Mouse (Mus musculus): ENCODE data around the gene Eef2. TPM values are rescaled to one million over a fixed set of nuclear protein-coding genes. Genes with fewer than 3 reads are reported as not detected.
A peak's percentile ranks its signal among the peaks of the same experiment; 100 is the strongest.
"Not testable (repeated sequence)": the region's sequence is repeated elsewhere in the genome, so short reads cannot be mapped to it uniquely, and the experiment has no call there.

Gene Eef2
- polyA plus RNA-seq, 1 experiment from 2014 or later = 564 TPM

DNA sequence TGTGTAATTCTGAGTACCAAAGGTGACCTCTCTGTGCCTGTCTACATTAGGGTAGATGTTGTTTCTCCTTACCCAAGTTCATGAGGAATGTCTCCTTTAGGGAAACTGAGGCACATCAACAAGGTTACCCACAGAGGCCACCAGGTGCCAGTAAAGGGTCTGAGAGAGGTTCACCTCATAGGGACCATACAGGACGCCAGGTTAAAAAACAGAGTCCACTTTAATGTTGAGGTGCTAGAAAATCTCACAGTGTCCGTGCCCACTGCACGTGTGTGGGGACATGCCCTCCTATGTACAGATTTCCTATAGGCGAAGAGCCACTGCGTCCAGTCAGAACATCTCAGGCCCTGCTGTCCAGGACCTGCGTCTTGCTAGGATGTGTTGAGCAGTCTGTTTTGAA is 22.6 kb downstream of the Eef2 start:
- H3K4me1 ChIP-seq = peaks cover 12% of the 10 kb centered on the region
- no peak for DNase-seq (ENCODE audit: low spot score)
- H3K36me3 ChIP-seq (replicated peaks) = no peaks in the 10 kb centered on the region
- no peaks in the 10 kb centered on the region for H3K9me3 ChIP-seq
- H3K4me3 ChIP-seq = no peak overlapping the region
- 84% methylated on average over 6 of the region's 6 CpGs for WGBS
- peaks cover 63% of the 10 kb centered on the region for H3K27me3 ChIP-seq (replicated peaks; ENCODE audit: low read depth, poor library complexity, severe bottlenecking)
- no peak overlapping the region for H3K27ac ChIP-seq (replicated peaks)

DNA sequence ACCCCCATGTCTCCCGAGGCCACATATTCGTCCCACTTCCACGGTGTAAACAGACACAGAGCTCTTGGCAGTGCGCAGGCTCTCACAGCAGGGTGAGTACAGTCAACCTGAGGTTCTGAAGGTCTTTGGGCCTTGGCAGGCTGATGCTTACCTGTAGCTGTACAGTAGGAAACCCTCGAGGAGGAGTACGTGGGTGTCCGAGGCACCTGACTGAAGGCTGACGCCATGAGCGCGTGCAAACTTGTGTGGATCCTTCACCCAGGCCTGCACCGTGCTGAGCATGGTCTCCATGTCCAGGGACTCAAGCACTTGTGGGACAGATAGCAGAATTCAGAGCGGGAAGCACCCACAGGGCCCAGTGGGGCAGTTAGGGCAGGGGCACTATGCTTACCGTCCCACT is 23.7 kb downstream of the Eef2 start:
- H3K4me1 ChIP-seq = peaks cover 4% of the 10 kb centered on the region; the same call in 1 of the 2 replicates
- H3K36me3 ChIP-seq (replicated peaks) = no peaks in the 10 kb centered on the region
- DNase-seq (ENCODE audit: low spot score) = no peak
- H3K9me3 ChIP-seq = no peaks in the 10 kb centered on the region
- no peak overlapping the region for H3K4me3 ChIP-seq
- no peak overlapping the region for H3K27ac ChIP-seq (replicated peaks)
- 86% methylated on average over 13 of the region's 13 CpGs for WGBS
- peaks cover 57% of the 10 kb centered on the region for H3K27me3 ChIP-seq (replicated peaks; ENCODE audit: low read depth, poor library complexity, severe bottlenecking)

DNA sequence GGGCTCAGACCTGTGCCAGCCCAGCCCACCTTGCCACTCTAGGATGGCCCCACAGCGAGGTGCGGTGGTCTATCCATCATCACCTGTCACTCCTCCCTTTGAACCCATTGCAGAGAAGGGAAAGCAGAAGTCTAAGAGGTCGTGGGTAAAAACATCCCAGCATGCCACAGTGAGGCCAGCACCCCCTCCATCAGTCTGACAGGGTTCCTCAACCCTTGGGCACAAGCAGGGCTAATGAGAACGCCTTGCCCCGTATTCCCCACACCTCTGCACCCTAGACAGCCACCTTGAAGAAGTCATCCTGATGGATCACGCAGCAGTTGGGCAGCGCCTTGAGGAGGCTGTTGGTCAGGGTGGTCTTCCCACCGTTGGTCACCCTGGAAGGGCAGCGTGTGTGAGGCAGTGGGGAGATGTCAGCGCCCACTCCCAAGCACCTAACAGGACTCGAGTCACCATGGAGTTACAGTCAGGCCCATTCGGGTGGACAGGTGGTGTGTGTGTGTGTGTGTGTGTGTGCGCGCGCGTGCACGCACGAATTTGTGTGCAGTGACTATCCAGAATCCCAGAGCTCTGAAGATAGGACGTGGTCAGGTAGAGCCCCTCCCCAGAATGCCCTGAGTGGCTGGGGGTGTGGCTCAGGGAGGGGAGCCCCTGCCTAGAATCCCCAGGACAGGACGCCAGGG is 24.3 kb downstream of the Eef2 start:
- no peak overlapping the region for H3K4me3 ChIP-seq
- DNase-seq (ENCODE audit: low spot score) = no peak
- no peak overlapping the region for H3K27ac ChIP-seq (replicated peaks)
- 80% methylated on average over 20 of the region's 20 CpGs for WGBS
- H3K9me3 ChIP-seq = no peaks in the 10 kb centered on the region
- H3K36me3 ChIP-seq (replicated peaks) = no peaks in the 10 kb centered on the region
- H3K27me3 ChIP-seq (replicated peaks; ENCODE audit: low read depth, poor library complexity, severe bottlenecking) = peaks cover 51% of the 10 kb centered on the region
- H3K4me1 ChIP-seq = peaks cover 4% of the 10 kb centered on the region; the same call in 1 of the 2 replicates

DNA sequence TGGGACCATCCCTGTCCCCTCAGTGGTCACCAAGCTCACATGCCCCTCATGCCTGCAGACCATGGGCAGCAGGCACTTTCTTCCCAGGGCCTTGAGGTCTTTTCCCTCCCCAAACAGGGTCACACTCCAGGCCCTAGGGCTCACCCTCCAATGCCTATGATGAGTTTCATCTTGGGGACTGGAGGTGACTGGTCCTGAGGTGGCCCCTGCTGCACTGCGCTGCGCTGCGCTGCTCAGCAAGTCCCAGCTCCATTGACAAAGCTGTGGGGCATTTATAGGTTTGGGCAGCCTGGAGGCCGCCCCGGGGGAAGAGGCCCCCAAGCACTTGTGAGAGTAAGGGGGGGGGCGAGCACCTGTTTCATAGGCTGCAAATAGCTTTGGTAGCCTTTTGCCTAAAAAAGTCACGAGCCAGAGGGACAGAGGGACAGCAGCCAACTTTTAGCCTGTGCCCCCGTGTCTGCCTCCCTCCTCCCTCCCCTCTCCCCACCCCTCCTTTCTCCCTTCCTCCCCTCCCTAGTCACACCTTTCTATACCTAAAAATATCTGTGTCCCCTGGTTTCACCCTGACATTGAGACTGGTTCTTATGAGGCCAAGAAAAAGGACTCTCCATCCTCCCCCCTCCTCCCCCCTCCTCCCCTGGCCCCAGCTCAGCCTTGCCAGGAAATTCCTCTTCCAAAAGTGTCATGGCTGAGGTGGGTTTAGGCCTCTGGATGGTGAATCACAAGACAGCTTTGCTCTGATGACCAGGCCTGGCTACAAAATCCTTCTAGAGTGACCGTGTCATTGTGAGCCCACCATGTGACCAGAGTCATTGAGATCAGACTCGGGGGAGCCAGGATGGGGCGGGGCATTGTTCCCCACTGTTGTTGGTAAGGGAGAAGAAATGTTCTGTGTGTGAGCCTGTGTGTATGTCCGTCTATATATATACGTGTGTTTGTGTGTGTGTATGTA is 25.7 kb downstream of the Eef2 start, which contains the start of gene Nmrk2:
TSS of gene Nmrk2 (minus strand) at position 245 of the 952 bp plus-strand sequence.
- 63% methylated on average over 13 of the region's 13 CpGs for WGBS
- no peak for DNase-seq (ENCODE audit: low spot score)
- Histone ChIP-seq H3K9me3 (no peaks in the 10 kb centered on the region), H3K4me3 (no peak within 1 kb of the TSS), H3K4me1 (peaks cover 4% of the 10 kb centered on the region; the same call in 1 of the 2 replicates), H3K36me3 (replicated peaks) (no peaks in the 10 kb centered on the region), H3K27me3 (replicated peaks; ENCODE audit: low read depth, poor library complexity, severe bottlenecking) (peaks cover 38% of the 10 kb centered on the region), H3K27ac (replicated peaks) (no peak within 1 kb of the TSS)

DNA sequence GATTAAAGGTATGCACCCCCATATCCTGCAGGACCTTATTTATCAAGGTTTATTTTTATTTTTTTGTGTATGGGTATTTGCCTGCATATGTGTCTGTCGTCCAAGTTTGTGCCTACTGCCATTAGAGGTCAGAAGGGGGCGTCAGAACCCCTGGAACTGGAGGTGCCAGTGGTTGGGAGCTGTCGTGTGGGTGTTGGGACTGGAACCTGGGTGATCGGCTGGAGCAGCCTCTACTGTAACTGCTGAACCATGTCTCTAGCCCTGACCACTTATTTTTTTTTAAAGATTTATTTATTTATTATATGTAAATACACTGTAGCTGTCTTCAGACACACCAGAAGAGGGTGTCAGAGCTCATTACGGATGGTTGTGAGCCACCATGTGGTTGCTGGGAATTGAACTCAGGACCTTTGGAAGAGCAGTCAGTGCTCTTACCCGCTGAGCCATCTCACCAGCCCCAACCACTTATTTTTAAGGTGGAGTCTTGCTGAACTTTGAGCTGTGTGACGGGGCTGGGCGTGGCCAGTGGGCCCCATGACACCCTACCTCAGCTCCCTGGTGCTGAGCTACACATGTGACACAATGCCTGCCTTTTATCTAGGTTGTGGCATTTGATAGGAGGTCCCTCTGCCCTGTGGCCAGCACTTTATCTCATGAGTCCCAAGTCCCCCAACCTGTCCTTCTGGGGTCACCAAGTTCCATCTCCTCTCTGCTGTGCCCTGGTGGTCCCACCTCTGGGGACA is 26.7 kb downstream of the Eef2 start:
- Histone ChIP-seq H3K27ac (replicated peaks) (no peak overlapping the region), H3K36me3 (replicated peaks) (no peaks in the 10 kb centered on the region), H3K4me1 (peaks cover 4% of the 10 kb centered on the region; the same call in 1 of the 2 replicates), H3K4me3 (no peak overlapping the region), H3K27me3 (replicated peaks; ENCODE audit: low read depth, poor library complexity, severe bottlenecking) (peaks cover 31% of the 10 kb centered on the region), H3K9me3 (no peaks in the 10 kb centered on the region)
- 68% methylated on average over 8 of the region's 8 CpGs for WGBS
- no peak for DNase-seq (ENCODE audit: low spot score)

DNA sequence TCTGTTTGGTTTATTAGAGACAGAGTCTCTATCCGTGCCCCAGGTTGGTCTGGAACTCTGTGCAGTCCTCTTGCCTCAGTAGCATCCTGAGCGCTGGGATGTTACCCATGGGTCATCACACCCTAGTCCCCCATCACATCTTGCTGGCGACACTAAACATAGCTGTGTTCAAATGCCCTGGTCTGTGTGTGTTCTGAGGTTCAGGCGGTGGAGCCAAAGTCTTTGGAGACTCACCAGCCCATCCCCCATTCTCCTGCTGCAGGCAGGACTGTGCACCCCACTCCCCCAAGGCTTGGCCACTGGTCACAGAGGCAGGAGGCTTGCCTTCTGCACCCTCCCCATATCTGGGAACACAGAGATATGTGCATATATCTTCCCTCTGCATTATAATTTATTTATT is 27.7 kb downstream of the Eef2 start:
- Histone ChIP-seq H3K36me3 (replicated peaks) (no peaks in the 10 kb centered on the region), H3K4me1 (peaks cover 4% of the 10 kb centered on the region; the same call in 1 of the 2 replicates)
- 72% methylated on average over 4 of the region's 4 CpGs for WGBS

DNA sequence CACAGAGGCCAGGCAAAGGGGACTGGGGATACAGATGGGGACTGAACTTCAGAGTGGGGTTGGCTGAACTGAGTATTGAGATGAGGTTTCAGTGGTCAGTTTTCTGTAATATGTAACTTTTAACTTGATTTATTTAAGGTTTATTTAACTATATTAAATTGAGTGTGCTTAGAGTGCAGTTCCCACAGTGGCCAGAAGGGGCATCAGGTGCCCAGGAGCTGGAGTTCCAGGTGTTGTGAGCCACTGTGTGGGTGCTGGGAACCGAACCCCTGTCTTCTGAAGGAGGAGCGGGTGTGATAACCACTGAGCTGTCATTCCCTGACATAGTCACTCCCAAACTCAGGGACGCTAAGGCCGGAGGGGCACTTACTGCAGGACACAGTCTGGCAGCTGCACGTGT is 33.7 kb downstream of the Eef2 start:
- Histone ChIP-seq H3K27me3 (replicated peaks; ENCODE audit: low read depth, poor library complexity, severe bottlenecking) (no peaks in the 10 kb centered on the region; the same call in 1 of the 2 replicates), H3K4me1 (no peaks in the 10 kb centered on the region), H3K4me3 (no peak overlapping the region), H3K27ac (replicated peaks) (no peak overlapping the region), H3K9me3 (peaks cover 17% of the 10 kb centered on the region; the same call in 1 of the 2 replicates), H3K36me3 (replicated peaks) (peaks cover 27% of the 10 kb centered on the region)
- WGBS = 93% methylated on average over 5 of the region's 5 CpGs
- DNase-seq (ENCODE audit: low spot score) = no peak

More for the DNA sequence above, 27.7 kb downstream of the Eef2 start:
- Histone ChIP-seq H3K27me3 (replicated peaks; ENCODE audit: low read depth, poor library complexity, severe bottlenecking) (peaks cover 25% of the 10 kb centered on the region), H3K4me3 (no peak overlapping the region), H3K9me3 (no peaks in the 10 kb centered on the region), H3K27ac (replicated peaks) (no peak overlapping the region)
- no peak for DNase-seq (ENCODE audit: low spot score)

DNA sequence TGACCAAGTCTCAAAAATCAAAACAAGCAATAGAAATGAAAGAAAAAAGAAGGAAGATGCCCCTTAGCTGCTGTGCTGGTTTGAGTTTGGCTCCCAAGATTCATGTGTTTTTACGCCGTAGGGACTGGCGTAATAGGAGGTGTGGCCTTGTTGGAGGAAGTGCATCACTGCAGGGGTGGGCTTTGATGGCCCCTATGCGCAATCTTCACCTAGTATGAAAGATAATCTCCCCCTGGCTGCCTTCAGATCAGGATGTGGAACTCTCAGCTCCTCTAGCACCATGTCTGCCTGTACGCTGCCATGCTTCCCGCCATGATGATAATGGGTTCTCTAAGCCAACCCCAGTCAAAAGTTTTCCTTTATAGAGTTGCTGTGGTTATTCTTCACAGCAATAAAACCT is 39.8 kb downstream of the Eef2 start:
- Histone ChIP-seq H3K27me3 (replicated peaks; ENCODE audit: low read depth, poor library complexity, severe bottlenecking) (0 out of 2 replicates have a peak, but pooled peaks cover 5% of the 10 kb centered on the region), H3K4me1 (peaks cover 5% of the 10 kb centered on the region), H3K36me3 (replicated peaks) (peaks cover 18% of the 10 kb centered on the region), H3K4me3 (no peak overlapping the region), H3K9me3 (0 out of 2 replicates have a peak, but pooled peaks cover 11% of the 10 kb centered on the region), H3K27ac (replicated peaks) (no peak overlapping the region)
- no peak for DNase-seq (ENCODE audit: low spot score)
- 88% methylated on average over 6 of the region's 6 CpGs for WGBS

DNA sequence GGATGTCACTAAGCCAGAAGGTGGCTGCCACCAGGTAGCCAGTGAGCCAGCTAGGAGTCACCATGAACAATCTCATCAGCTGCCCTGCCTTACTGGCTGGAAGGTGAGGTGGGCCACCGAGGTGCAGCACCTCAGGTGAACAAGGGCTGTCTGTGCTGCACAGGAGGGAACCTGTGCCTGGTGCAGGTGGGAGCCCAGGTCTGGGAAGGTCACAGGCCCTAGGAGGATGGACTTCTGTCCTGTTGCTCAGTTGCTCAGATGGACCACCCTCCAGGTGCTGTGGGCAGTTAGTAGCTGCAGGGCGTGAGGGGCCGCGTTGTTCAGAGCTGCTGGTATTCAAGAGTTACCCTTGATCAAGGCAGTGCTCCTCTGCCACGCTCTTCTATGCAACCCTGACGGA is 40.4 kb downstream of the Eef2 start:
- Histone ChIP-seq H3K27me3 (replicated peaks; ENCODE audit: low read depth, poor library complexity, severe bottlenecking) (0 out of 2 replicates have a peak, but pooled peaks cover 5% of the 10 kb centered on the region), H3K36me3 (replicated peaks) (peaks cover 14% of the 10 kb centered on the region), H3K9me3 (0 out of 2 replicates have a peak, but pooled peaks cover 10% of the 10 kb centered on the region), H3K4me3 (no peak overlapping the region), H3K4me1 (peaks cover 5% of the 10 kb centered on the region), H3K27ac (replicated peaks) (no peak overlapping the region)
- WGBS = 88% methylated on average over 6 of the region's 6 CpGs
- DNase-seq (ENCODE audit: low spot score) = no peak

DNA sequence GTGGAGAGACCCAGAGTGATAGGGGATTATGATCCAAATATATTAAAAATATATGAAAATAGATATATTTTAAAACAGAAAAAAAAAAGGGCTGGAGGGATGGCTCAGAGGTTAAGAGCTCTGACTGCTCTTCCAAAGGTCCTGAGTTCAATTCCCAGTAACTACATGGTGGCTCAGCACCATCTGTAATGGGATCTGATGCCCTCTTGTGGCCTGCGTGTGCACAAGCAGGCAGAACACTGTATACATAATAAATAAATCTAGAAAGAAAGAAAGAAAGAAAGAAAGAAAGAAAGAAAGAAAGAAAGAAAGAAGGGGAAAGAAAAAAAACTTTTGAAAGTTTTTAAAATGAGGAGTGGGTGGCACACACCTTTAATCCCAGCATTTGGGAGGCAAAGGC is 40.8 kb downstream of the Eef2 start:
- not testable (repeated sequence) for H3K9me3 ChIP-seq; DNase-seq (ENCODE audit: low spot score); H3K4me3 ChIP-seq; H3K27ac ChIP-seq (replicated peaks); H3K27me3 ChIP-seq (replicated peaks; ENCODE audit: low read depth, poor library complexity, severe bottlenecking); H3K36me3 ChIP-seq (replicated peaks); H3K4me1 ChIP-seq
- WGBS = 19% methylated on average over 1 of the region's 1 CpGs

DNA sequence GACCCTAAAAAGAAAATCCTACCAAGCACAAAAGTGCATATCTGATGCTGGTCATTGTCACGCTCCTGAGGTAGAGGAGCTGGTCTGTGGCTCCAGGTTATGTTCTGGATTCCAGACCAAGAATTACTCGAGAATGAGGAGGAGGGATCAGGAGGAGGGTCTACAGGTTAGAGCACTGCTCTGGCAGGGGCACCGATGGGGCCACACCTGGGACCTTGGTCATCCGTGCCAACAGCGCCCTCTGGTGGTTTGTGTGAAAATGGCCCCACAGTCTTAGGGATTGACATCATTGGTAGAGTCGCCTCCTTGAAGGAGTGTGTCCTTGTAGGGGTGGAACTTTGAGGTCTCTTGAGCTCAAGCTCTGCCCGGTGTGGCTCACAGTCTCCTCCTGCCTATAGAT is 41.5 kb downstream of the Eef2 start:
- H3K27me3 ChIP-seq (replicated peaks; ENCODE audit: low read depth, poor library complexity, severe bottlenecking) = 0 out of 2 replicates have a peak, but pooled peaks cover 5% of the 10 kb centered on the region
- H3K9me3 ChIP-seq = no peaks in the 10 kb centered on the region
- no peak overlapping the region for H3K27ac ChIP-seq (replicated peaks)
- WGBS = 41% methylated on average over 7 of the region's 7 CpGs
- H3K4me3 ChIP-seq = no peak overlapping the region
- peaks cover 2% of the 10 kb centered on the region; the same call in 1 of the 2 replicates for H3K36me3 ChIP-seq (replicated peaks)
- peaks cover 5% of the 10 kb centered on the region for H3K4me1 ChIP-seq
- peak; percentile 64 for DNase-seq (ENCODE audit: low spot score)

All from embryonic facial prominence, embryonic 10.5 days (tissue).